Mouse (Mus musculus): Measurements from ENCODE around the gene Utp3. TPM values are rescaled to one million over a fixed set of nuclear protein-coding genes. Genes with fewer than 3 reads are reported as not detected.
"Not testable (repeated sequence)": the region's sequence is repeated elsewhere in the genome, so short reads cannot be mapped to it uniquely, and the experiment has no call there.

Utp3 gene
- 9.0 and 10.1 TPM in 2 replicates for polyA plus RNA-seq (2012; rRNA removed)

DNA sequence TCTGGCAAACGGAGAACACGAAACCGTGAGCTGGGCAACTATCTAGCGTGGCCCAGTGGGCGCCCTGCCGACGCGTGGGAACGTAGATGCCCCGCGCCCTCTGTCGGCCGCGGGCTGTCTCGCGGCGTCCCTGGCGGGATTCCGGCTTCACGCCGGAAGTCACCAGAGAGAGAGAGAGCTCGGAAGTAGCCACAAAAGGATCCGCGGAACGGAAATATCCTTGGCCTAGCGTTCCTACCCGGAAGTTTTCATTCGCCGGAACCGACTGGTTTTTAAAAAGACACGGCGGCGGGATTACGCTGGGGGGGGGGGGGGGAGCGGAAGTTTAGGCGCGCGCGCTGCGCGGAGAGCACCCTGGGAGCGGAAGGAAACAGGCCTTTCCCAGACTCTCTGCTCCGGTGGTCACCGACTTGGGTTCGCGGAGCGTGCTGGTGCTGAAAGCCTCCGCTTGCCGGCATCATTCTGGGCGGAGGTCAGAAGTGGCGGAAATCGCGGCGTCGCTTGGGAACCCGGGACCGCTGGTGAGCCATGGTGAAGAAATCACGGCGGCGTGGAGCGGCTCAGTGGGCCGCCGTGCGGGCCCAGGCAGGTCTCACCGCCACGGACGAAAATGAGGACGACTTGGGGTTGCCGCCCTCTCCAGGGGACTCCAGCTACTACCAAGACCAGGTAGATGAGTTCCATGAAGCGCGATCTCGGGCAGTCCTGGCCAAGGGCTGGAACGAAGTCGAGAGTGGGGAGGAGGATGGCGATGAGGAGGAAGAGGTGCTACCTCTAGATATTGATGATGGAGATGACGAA lies at the start of gene Utp3:
TSS of gene Utp3 (plus strand) at position 377 of the 801 bp plus-strand sequence.
- DNase-seq: peak; percentile 87
- H3K4me3 ChIP-seq (replicated peaks; ENCODE audit: extremely low read depth, low read depth, low read length): peak within 1 kb of the TSS; percentile 94
- H3K4me1 ChIP-seq (ENCODE audit: control insufficient read depth, insufficient read depth, low read length): peaks cover 4% of the 10 kb centered on the region; the same call in 1 of the 2 replicates
- TF ChIP-seq POLR2A (IDR thresholded peaks at IDR 0.05; ENCODE audit: borderline replicate concordance, extremely low read depth, low read depth, low read length) (peak; percentile 94), CTCF (IDR thresholded peaks at IDR 0.05; ENCODE audit: insufficient read depth, low read length) (peak; percentile 62)
- under 1% methylated on average over 76 of the region's 76 CpGs for WGBS

DNA sequence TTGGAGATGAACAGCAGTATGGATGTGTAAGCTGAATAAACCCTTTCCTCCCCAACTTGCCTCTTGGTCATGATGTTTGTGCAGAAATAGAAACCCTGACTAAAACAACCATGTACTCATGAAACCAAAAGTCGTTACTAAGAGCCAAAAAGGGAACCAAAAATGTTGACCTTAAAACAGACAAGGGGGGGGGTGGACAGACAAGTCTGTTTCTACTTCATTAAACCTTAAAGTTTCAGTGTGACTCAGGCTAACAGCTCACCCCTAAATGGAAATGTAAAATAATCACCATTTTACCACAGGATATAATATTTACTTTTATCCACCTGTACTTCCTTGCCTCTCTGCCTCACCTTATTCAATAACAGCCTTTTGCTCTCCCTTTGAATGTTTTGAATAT lies 45.7 kb upstream of the Utp3 start:
- 26% methylated on average over 1 of the region's 1 CpGs for WGBS
- TF ChIP-seq CTCF (IDR thresholded peaks at IDR 0.05; ENCODE audit: insufficient read depth, low read length) (no peak), POLR2A (IDR thresholded peaks at IDR 0.05; ENCODE audit: borderline replicate concordance, extremely low read depth, low read depth, low read length) (no peak)
- H3K4me3 ChIP-seq (replicated peaks; ENCODE audit: extremely low read depth, low read depth, low read length): no peak overlapping the region
- no peak for DNase-seq
- no peaks in the 10 kb centered on the region for H3K4me1 ChIP-seq (ENCODE audit: control insufficient read depth, insufficient read depth, low read length)

DNA sequence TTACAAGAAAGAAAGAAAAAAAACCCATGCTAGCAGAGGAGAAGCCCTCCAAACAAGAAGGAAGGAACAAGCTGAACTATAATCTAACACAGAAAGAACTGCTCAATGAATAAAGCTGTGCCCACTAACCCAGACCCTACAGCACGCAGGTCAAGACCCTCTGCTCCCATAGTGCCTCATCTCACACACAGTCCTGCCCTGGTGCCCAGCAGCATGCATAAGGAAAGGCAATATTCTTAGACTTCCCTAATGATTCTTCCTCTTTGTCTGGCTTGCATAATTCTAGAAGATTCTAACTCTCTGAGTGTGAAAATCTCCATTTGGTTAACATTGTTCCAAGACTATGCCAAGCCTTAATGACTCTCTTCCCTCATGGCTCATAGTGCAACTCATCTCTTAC lies 45.3 kb upstream of the Utp3 start:
- DNase-seq: no peak
- TF ChIP-seq POLR2A (IDR thresholded peaks at IDR 0.05; ENCODE audit: borderline replicate concordance, extremely low read depth, low read depth, low read length) (no peak), CTCF (IDR thresholded peaks at IDR 0.05; ENCODE audit: insufficient read depth, low read length) (no peak)
- H3K4me1 ChIP-seq (ENCODE audit: control insufficient read depth, insufficient read depth, low read length): no peaks in the 10 kb centered on the region
- no peak overlapping the region for H3K4me3 ChIP-seq (replicated peaks; ENCODE audit: extremely low read depth, low read depth, low read length)
- 66% methylated on average over 1 of the region's 1 CpGs for WGBS

DNA sequence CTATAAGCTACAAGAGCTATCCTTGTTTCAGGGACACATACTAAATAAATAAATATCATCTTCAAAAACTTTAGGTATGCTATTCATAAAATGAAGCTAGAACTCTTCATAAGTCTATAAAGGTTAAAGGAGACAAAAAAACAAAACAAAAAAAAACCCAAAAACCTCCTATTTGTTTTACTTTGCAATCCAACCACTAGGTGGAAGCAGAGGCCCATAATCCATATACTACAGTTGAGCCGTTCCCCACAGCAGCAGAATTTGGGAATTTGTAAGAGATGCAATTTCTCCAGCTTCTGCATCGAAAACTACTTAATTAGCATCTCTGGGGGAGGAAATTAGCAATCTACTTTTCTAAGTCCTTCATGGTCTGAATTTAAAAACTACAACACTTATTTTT lies 35.0 kb upstream of the Utp3 start:
- Histone ChIP-seq H3K4me3 (replicated peaks; ENCODE audit: extremely low read depth, low read depth, low read length) (no peak overlapping the region), H3K4me1 (ENCODE audit: control insufficient read depth, insufficient read depth, low read length) (no peaks in the 10 kb centered on the region)
- 3% methylated on average over 2 of the region's 2 CpGs for WGBS
- no peak for DNase-seq
- TF ChIP-seq CTCF (IDR thresholded peaks at IDR 0.05; ENCODE audit: insufficient read depth, low read length) (no peak), POLR2A (IDR thresholded peaks at IDR 0.05; ENCODE audit: borderline replicate concordance, extremely low read depth, low read depth, low read length) (no peak)

DNA sequence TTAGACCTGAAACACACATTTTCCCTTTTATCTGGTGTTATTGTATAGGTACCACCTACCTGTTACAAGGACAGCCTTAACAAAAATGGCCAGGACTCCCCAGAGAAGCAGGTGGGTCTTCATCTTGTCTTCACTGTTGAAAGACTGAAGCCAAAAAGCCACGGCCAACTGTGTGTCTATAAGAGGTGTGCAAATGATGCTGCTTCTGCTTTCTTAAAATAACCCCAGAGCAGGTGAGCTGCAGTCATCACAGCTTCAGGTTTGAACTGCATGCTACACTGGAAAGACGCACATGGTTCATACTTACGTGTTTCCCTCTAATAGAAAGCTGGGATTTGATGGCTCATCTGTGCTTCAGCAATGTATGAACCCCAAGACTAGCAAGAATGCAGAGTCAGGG lies 26.6 kb upstream of the Utp3 start, which contains the start of gene Jchain:
TSS of gene Jchain (minus strand) at position 235 of the 400 bp plus-strand sequence.
- TF ChIP-seq POLR2A (IDR thresholded peaks at IDR 0.05; ENCODE audit: borderline replicate concordance, extremely low read depth, low read depth, low read length) (no peak), CTCF (IDR thresholded peaks at IDR 0.05; ENCODE audit: insufficient read depth, low read length) (no peak)
- no peak for DNase-seq
- Histone ChIP-seq H3K4me1 (ENCODE audit: control insufficient read depth, insufficient read depth, low read length) (no peaks in the 10 kb centered on the region), H3K4me3 (replicated peaks; ENCODE audit: extremely low read depth, low read depth, low read length) (no peak within 1 kb of the TSS)
- WGBS: 84% methylated on average over 3 of the region's 3 CpGs

DNA sequence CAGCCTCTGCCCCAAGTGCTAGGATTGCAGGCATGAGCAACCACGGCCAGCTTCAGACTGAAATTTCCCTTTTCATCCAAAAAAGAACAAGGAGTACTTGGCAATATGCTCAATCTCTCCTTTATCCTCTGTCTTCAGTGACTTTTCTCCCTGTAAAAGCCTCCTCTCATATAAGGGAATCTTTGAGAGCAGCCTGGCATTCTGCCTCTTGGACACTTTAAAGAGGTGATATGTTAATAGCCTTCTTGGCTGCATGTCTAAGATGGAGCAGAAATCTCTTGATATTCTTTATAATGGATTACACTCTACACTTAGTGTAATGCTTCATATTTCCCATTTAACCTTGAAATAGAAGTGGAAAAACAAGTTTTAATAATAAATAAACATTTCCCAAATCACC lies 23.4 kb upstream of the Utp3 start:
- WGBS: 57% methylated on average over 1 of the region's 1 CpGs
- H3K4me1 ChIP-seq (ENCODE audit: control insufficient read depth, insufficient read depth, low read length): no peaks in the 10 kb centered on the region
- TF ChIP-seq POLR2A (IDR thresholded peaks at IDR 0.05; ENCODE audit: borderline replicate concordance, extremely low read depth, low read depth, low read length) (no peak), CTCF (IDR thresholded peaks at IDR 0.05; ENCODE audit: insufficient read depth, low read length) (no peak)
- H3K4me3 ChIP-seq (replicated peaks; ENCODE audit: extremely low read depth, low read depth, low read length): no peak overlapping the region
- DNase-seq: no peak

DNA sequence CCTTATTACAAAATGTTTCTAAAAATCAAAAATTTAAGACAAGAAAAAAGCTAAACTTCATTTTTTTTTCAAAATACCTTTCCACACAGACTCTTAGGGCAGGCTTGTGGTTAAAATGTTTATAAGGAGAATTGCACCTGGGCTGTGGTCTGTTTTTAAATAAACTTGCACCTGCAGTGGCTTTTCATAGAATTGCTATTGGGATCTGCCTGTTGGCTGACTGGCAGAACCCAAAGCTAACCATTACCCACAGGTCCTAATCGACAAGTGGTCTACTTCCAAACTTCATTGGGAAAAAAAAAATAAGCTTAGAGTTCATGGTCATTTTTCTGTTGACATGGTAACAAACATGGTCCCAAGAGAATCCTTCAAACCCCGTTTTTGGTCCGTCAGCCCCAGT lies 19.6 kb upstream of the Utp3 start:
- 47% methylated on average over 3 of the region's 3 CpGs for WGBS
- TF ChIP-seq POLR2A (IDR thresholded peaks at IDR 0.05; ENCODE audit: borderline replicate concordance, extremely low read depth, low read depth, low read length): no peak
- TF ChIP-seq CTCF (IDR thresholded peaks at IDR 0.05; ENCODE audit: insufficient read depth, low read length): no peak
- Histone ChIP-seq H3K4me1 (ENCODE audit: control insufficient read depth, insufficient read depth, low read length) (no peaks in the 10 kb centered on the region), H3K4me3 (replicated peaks; ENCODE audit: extremely low read depth, low read depth, low read length) (no peak overlapping the region)
- DNase-seq: no peak

DNA sequence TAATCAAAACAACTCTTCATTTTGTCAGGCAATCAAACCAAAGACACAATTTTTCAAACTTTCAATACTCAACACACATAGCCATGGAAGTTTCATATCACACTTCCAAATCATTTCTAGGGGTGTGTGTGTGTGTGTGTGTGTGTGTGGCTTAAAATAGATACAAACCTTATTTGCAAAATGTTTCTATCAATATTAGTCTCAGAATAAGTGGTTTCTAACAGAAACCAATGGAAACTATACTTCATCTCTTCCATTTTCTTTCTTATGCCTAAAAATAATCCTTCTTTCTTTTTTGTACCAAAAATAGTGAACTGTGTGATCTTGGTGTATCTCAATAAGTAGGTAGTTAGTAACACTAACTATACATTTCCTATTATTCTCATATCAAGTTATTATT lies 13.4 kb upstream of the Utp3 start:
- TF ChIP-seq CTCF (IDR thresholded peaks at IDR 0.05; ENCODE audit: insufficient read depth, low read length) (no peak), POLR2A (IDR thresholded peaks at IDR 0.05; ENCODE audit: borderline replicate concordance, extremely low read depth, low read depth, low read length) (no peak)
- Histone ChIP-seq H3K4me3 (replicated peaks; ENCODE audit: extremely low read depth, low read depth, low read length) (no peak overlapping the region), H3K4me1 (ENCODE audit: control insufficient read depth, insufficient read depth, low read length) (no peaks in the 10 kb centered on the region)
- DNase-seq: no peak

DNA sequence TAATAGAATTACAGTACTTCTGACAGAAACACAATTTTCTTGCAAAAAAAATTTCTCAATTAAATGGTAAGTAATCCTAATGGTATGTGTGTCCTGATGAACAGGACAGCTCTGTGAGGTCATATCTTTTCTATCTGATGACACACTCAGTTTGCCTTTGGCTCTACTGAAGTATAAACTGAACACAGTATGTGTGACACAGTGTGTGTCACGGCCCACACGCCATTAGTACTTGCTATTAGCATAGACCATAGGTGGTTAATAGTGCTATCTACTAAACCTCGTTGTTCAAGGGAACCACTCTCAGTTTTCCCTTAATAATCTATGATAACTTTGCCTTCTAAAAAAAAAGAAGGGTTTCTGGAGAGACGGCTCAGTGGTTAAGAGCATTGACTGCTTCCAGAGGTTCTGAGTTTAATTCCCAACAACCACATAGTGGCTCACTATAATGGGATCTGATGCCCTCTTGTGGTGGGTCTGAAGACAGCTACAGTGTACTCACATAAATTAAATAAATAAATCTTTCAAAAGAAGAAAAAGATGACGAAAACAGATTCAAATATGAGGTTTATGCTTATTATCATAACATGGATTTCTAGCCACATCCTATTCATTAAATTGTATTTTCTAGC lies 11.5 kb upstream of the Utp3 start:
- 50% methylated on average over 5 of the region's 5 CpGs for WGBS
- no peak for DNase-seq

DNA sequence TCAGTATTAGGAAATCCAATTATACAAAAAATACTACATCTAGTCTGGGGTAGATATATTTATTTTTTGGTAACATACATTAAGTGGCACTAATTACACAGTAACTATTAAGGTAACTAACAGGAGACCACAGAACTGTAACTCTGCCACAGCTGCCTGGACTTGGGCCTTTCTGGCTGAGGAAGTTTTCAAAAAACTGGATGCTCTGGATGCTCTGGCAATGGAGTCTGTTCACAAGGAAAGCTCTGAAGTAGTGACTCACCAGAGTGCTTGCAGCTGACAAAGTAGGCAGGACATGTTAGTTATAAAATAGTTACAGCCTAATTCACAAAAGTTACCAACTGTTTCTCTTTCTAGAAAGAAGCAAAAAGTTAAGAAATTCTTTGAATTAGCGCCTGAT lies 9.9 kb upstream of the Utp3 start:
- WGBS: 96% methylated on average over 1 of the region's 1 CpGs
- H3K4me3 ChIP-seq (replicated peaks; ENCODE audit: extremely low read depth, low read depth, low read length); H3K4me1 ChIP-seq (ENCODE audit: control insufficient read depth, insufficient read depth, low read length); DNase-seq: not testable (repeated sequence)

More for the DNA sequence above, 11.5 kb upstream of the Utp3 start:
- Histone ChIP-seq H3K4me1 (ENCODE audit: control insufficient read depth, insufficient read depth, low read length) (no peaks in the 10 kb centered on the region), H3K4me3 (replicated peaks; ENCODE audit: extremely low read depth, low read depth, low read length) (no peak overlapping the region)
- TF ChIP-seq POLR2A (IDR thresholded peaks at IDR 0.05; ENCODE audit: borderline replicate concordance, extremely low read depth, low read depth, low read length) (no peak), CTCF (IDR thresholded peaks at IDR 0.05; ENCODE audit: insufficient read depth, low read length) (no peak; the same call in 1 of the 2 replicates)
